Mouse (Mus musculus): ENCODE results near the gene Zfp967.
"Not testable (repeated sequence)": the region's sequence is repeated elsewhere in the genome, so short reads cannot be mapped to it uniquely, and the experiment has no call there.

The Zfp967 gene

GRCm38 (mm10) chr2:176520756-176521155 lies at the start of gene Zfp967:
Zfp967 (plus strand) TSS chr2:176521056.
- DNase-seq (ENCODE audit: inconsistent ontology term): not testable (repeated sequence)

- not testable (repeated sequence) for DNase-seq (ENCODE audit: inconsistent ontology term)
These were observed 34.2 kb upstream of the Zfp967 start, which contains the start of gene Gm14434 for GRCm38 (mm10) chr2:176486683-176487082. Gm14434 (minus strand) TSS chr2:176486783.

All from Muller cell, postnatal 12 days (primary cell).